Mouse (Mus musculus) MEL (cell line): Measurements from ENCODE around the gene Hspb11. TPM values are rescaled to one million over a fixed set of nuclear protein-coding genes. Genes with fewer than 3 reads are reported as not detected.

Source experiments
- DNase-seq: peaks from one replicate; pipeline ENCODE4 v3.0.0; 2011; ENCODE audit warnings: low read depth, low spot score
- H3K27ac ChIP-seq: 2 replicates; pipeline ENCODE4 v1.5.1; 2012; ENCODE audit warnings: low read depth, mild to moderate bottlenecking, control low read depth, low read length, moderate library complexity; ENCODE audit not compliant: control insufficient read depth
- H3K27me3 ChIP-seq, 2 experiments: fragments of 150-350 bp in 1 of 2; sonication (generic) in 1 of 2; 2 replicates each; pipeline ENCODE4 v1.6.1; 2012; ENCODE audit warnings: low read length in 2 of 2, mild to moderate bottlenecking in 2 of 2, improper control_type of control experiment in 1 of 2, moderate library complexity in 1 of 2; ENCODE audit not compliant: insufficient read depth in 2 of 2, control insufficient read depth in 1 of 2
- H3K36me3 ChIP-seq, 2 experiments: 2 replicates each; pipeline ENCODE4 v1.6.1; 2012 to 2014; ENCODE audit warnings: low read length in 2 of 2, improper control_type of control experiment in 1 of 2, inconsistent platforms in 1 of 2, mild to moderate bottlenecking in 1 of 2; ENCODE audit not compliant: insufficient read depth in 2 of 2, control insufficient read depth in 1 of 2
- H3K4me1 ChIP-seq, 2 experiments: fragments of 150-350 bp in 1 of 2; sonication (generic) in 1 of 2; 2 replicates each; pipeline ENCODE4 v1.6.1; 2012; ENCODE audit warnings: low read length in 2 of 2, improper control_type of control experiment in 1 of 2, mild to moderate bottlenecking in 1 of 2; ENCODE audit not compliant: insufficient read depth in 2 of 2, control insufficient read depth in 1 of 2
- H3K4me3 ChIP-seq, 2 experiments: fragments of 150-350 bp in 1 of 2; sonication (generic) in 1 of 2; 2 replicates each; pipeline ENCODE4 v1.5.1; 2012; ENCODE audit warnings: low read depth in 2 of 2, low read length in 2 of 2, mild to moderate bottlenecking in 2 of 2, moderate library complexity in 2 of 2, control low read depth in 1 of 2, improper control_type of control experiment in 1 of 2; ENCODE audit not compliant: control insufficient read depth in 1 of 2, insufficient read depth in 1 of 2
- H3K79me2 ChIP-seq: 2 replicates; pipeline ENCODE4 v1.6.1; 2012; ENCODE audit warnings: mild to moderate bottlenecking, low read length, moderate library complexity; ENCODE audit not compliant: control insufficient read depth, poor library complexity, insufficient read depth
- H3K9ac ChIP-seq: 2 replicates; pipeline ENCODE4 v1.6.1; 2012; ENCODE audit warnings: low read depth, mild to moderate bottlenecking, control low read depth, low read length, moderate library complexity; ENCODE audit not compliant: control insufficient read depth, poor library complexity, severe bottlenecking
- H3K9me3 ChIP-seq: fragments of 150-350 bp; sonication (generic); replicated peaks from 2 replicates; pipeline ENCODE4 v1.6.1; 2012; ENCODE audit warnings: mild to moderate bottlenecking, low read length, improper control_type of control experiment, moderate library complexity; ENCODE audit not compliant: insufficient read depth
- BHLHE40 ChIP-seq: IDR thresholded peaks from 2 replicates; pipeline ENCODE4 v1.6.1; 2012; ENCODE audit warnings: low read depth, mild to moderate bottlenecking, inconsistent platforms, low read length, improper control_type of control experiment, borderline replicate concordance
- CHD1 ChIP-seq: IDR thresholded peaks from 2 replicates; pipeline ENCODE4 v1.6.1; 2012; ENCODE audit warnings: low read depth, mild to moderate bottlenecking, inconsistent platforms, low read length, improper control_type of control experiment
- CHD2 ChIP-seq: IDR thresholded peaks from 2 replicates; pipeline ENCODE4 v1.6.1; 2011; ENCODE audit warnings: low read length, improper control_type of control experiment
- CTCF ChIP-seq, 3 experiments: IDR thresholded peaks in 2 of 3; conservative IDR thresholded peaks in 1 of 3; 2 replicates each; pipeline ENCODE4 v1.5.1; 2011 to 2012; ENCODE audit warnings: low read length in 3 of 3, low read depth in 2 of 3, mild to moderate bottlenecking in 2 of 3, improper control_type of control experiment in 1 of 3, inconsistent platforms in 1 of 3, mixed read lengths in 1 of 3, moderate library complexity in 1 of 3; ENCODE audit not compliant: control insufficient read depth in 1 of 3, insufficient read depth in 1 of 3, poor library complexity in 1 of 3, severe bottlenecking in 1 of 3
- E2F4 ChIP-seq: IDR thresholded peaks from 2 replicates; pipeline ENCODE4 v1.6.1; 2011; ENCODE audit warnings: low read depth, low read length, improper control_type of control experiment, borderline replicate concordance
- ELF1 ChIP-seq: IDR thresholded peaks from 2 replicates; pipeline ENCODE4 v1.6.1; 2014; ENCODE audit warnings: low read depth, mild to moderate bottlenecking, inconsistent platforms, low read length, improper control_type of control experiment, moderate library complexity
- ETS1 ChIP-seq: IDR thresholded peaks from 2 replicates; pipeline ENCODE4 v1.6.1; 2012; ENCODE audit warnings: low read depth, mild to moderate bottlenecking, inconsistent platforms, low read length, improper control_type of control experiment, moderate library complexity
- HCFC1 ChIP-seq: IDR thresholded peaks from 2 replicates; pipeline ENCODE4 v1.6.1; 2012; ENCODE audit warnings: low read depth, mild to moderate bottlenecking, inconsistent platforms, low read length, improper control_type of control experiment, moderate library complexity
- MAFK ChIP-seq: IDR thresholded peaks from 2 replicates; pipeline ENCODE4 v1.6.1; 2011; ENCODE audit warnings: low read depth, mild to moderate bottlenecking, low read length, improper control_type of control experiment, borderline replicate concordance
- MAX ChIP-seq: IDR thresholded peaks from 2 replicates; pipeline ENCODE4 v1.6.1; 2011; ENCODE audit warnings: low read length, improper control_type of control experiment
- MEF2A ChIP-seq: IDR thresholded peaks from 2 replicates; pipeline ENCODE4 v1.6.1; 2014; ENCODE audit warnings: low read depth, mild to moderate bottlenecking, inconsistent platforms, low read length, improper control_type of control experiment; ENCODE audit not compliant: poor library complexity, insufficient replicate concordance, severe bottlenecking; ENCODE audit errors: extremely low read depth
- MYB ChIP-seq: IDR thresholded peaks from 2 replicates; pipeline ENCODE4 v1.6.1; 2011; ENCODE audit warnings: mild to moderate bottlenecking, low read depth, low read length, improper control_type of control experiment
- MYC ChIP-seq: IDR thresholded peaks from 2 replicates; pipeline ENCODE4 v1.6.1; 2011; ENCODE audit warnings: low read depth, mild to moderate bottlenecking, low read length, improper control_type of control experiment, moderate library complexity
- NELFE ChIP-seq: IDR thresholded peaks from 2 replicates; pipeline ENCODE4 v1.6.1; 2011; ENCODE audit warnings: low read depth, low read length, improper control_type of control experiment
- POLR2A ChIP-seq, 2 experiments: IDR thresholded peaks; 2 replicates each; pipeline ENCODE4 v1.6.1; 2011 to 2012; ENCODE audit warnings: low read length in 2 of 2, mild to moderate bottlenecking in 2 of 2, control low read depth in 1 of 2, improper control_type of control experiment in 1 of 2, low read depth in 1 of 2, moderate library complexity in 1 of 2; ENCODE audit not compliant: control insufficient read depth in 1 of 2, insufficient read depth in 1 of 2, poor library complexity in 1 of 2
- POLR2AphosphoS2 ChIP-seq: IDR thresholded peaks from 2 replicates; pipeline ENCODE4 v1.6.1; 2011; ENCODE audit warnings: low read length, improper control_type of control experiment
- POLR2AphosphoS5 ChIP-seq: IDR thresholded peaks from 2 replicates; pipeline ENCODE4 v1.6.1; 2012; ENCODE audit warnings: low read depth, borderline replicate concordance, mild to moderate bottlenecking, inconsistent platforms, low read length, moderate library complexity, mixed read lengths
- RCOR1 ChIP-seq: IDR thresholded peaks from 2 replicates; pipeline ENCODE4 v1.6.1; 2012; ENCODE audit warnings: low read depth, mild to moderate bottlenecking, inconsistent platforms, low read length, improper control_type of control experiment
- SIN3A ChIP-seq: IDR thresholded peaks from 2 replicates; pipeline ENCODE4 v1.6.1; 2012; ENCODE audit warnings: low read length, improper control_type of control experiment, inconsistent platforms
- SMC3 ChIP-seq: IDR thresholded peaks from 2 replicates; pipeline ENCODE4 v1.6.1; 2011; ENCODE audit warnings: low read depth, low read length, improper control_type of control experiment
- TBP ChIP-seq: IDR thresholded peaks from 2 replicates; pipeline ENCODE4 v1.8.0; 2011; ENCODE audit warnings: low read depth, low read length, improper control_type of control experiment
- TCF12 ChIP-seq: IDR thresholded peaks from 2 replicates; pipeline ENCODE4 v1.6.1; 2014; ENCODE audit warnings: low read depth, mild to moderate bottlenecking, inconsistent platforms, low read length, improper control_type of control experiment, moderate library complexity
- USF2 ChIP-seq, 2 experiments: IDR thresholded peaks; 2 replicates each; pipeline ENCODE4 v1.6.1; 2011 to 2012; ENCODE audit warnings: improper control_type of control experiment in 2 of 2, low read length in 2 of 2, borderline replicate concordance in 1 of 2, inconsistent platforms in 1 of 2, low read depth in 1 of 2, mild to moderate bottlenecking in 1 of 2; ENCODE audit not compliant: insufficient read depth in 1 of 2
- ZKSCAN1 ChIP-seq: IDR thresholded peaks from 2 replicates; pipeline ENCODE4 v1.6.1; 2012; ENCODE audit warnings: low read depth, mild to moderate bottlenecking, inconsistent platforms, low read length, improper control_type of control experiment, moderate library complexity
- ZNF384 ChIP-seq: IDR thresholded peaks from 2 replicates; pipeline ENCODE4 v1.6.1; 2012; ENCODE audit warnings: low read depth, mild to moderate bottlenecking, inconsistent platforms, low read length, improper control_type of control experiment
- polyA plus RNA-seq, 2 experiments: library from polyadenylated mRNA; stranded (reverse) in 1 of 2; unstranded in 1 of 2; fragments of >175 nt in 1 of 2; fragments of >200 nt in 1 of 2; gene quantifications; 2 replicates each; pipeline versions ENCODE4 v1.2.1 to v1.2.4; 2012; ENCODE audit warnings: low replicate concordance in 2 of 2, low read depth in 1 of 2; ENCODE audit not compliant: insufficient read length in 2 of 2, insufficient read depth in 1 of 2, missing spikeins in 1 of 2
- total RNA-seq: library from RNA; depleted of rRNA; stranded (reverse); fragments of 300-350 nt; gene quantifications from 2 replicates; pipeline ENCODE4 v1.2.3, GENCODE M21; 2012

Hspb11 gene
- total and polyA plus RNA-seq, 3 experiments: 11.2 to 16.8 TPM; not detected in 1

- H3K79me2 ChIP-seq: no peaks in the 10 kb centered on the region
- peaks cover 0 to 3% of the 10 kb centered on the region in 2 experiments; a peak in 1 of 4 replicates for H3K4me1 ChIP-seq
- no peak overlapping the region for H3K9ac ChIP-seq
- peaks cover 0 to 2% of the 10 kb centered on the region in 2 experiments; a peak in 1 of 4 replicates for H3K36me3 ChIP-seq
- H3K27ac ChIP-seq: no peak overlapping the region
- no peaks in the 10 kb centered on the region for H3K9me3 ChIP-seq
- no peak for TF ChIP-seq MEF2A
- no peak for TF ChIP-seq ETS1
- TF ChIP-seq MAX: no peak
- TF ChIP-seq SMC3: no peak
- TF ChIP-seq CTCF (IDR thresholded peaks at IDR 0.05 in 2 of 3, conservative IDR thresholded peaks at IDR 0.05 in 1 of 3; ENCODE audit: control insufficient read depth in 1 of 3, insufficient read depth in 1 of 3, low read depth in 2 of 3, low read length in 3 of 3, poor library complexity in 1 of 3, severe bottlenecking in 1 of 3): no peak
- TF ChIP-seq POLR2AphosphoS2: no peak
- TF ChIP-seq TBP: no peak
- TF ChIP-seq CHD2: no peak
- no peak for TF ChIP-seq POLR2A (IDR thresholded peaks at IDR 0.05; ENCODE audit: control insufficient read depth in 1 of 2, insufficient read depth in 1 of 2, low read depth in 1 of 2, low read length in 2 of 2, poor library complexity in 1 of 2)
- TF ChIP-seq TCF12: no peak
- no peak for TF ChIP-seq CHD1
- no peak for TF ChIP-seq MYB
- TF ChIP-seq ZKSCAN1: no peak
- TF ChIP-seq MYC: no peak
- TF ChIP-seq HCFC1: no peak
- TF ChIP-seq MAFK: no peak
- no peak for TF ChIP-seq NELFE
- no peak for TF ChIP-seq BHLHE40
- TF ChIP-seq RCOR1: no peak
- H3K27me3 ChIP-seq: no peaks in the 10 kb centered on the region
- no peak for DNase-seq
- no peak overlapping the region for H3K4me3 ChIP-seq
Measured at GRCm38 (mm10) chr4:107318646-107319045, 65.3 kb downstream of the Hspb11 start.

- no peaks in the 10 kb centered on the region for H3K79me2 ChIP-seq
- TF ChIP-seq ELF1: no peak
- no peak for TF ChIP-seq USF2 (IDR thresholded peaks at IDR 0.05; ENCODE audit: borderline replicate concordance in 1 of 2, insufficient read depth in 1 of 2, low read depth in 1 of 2, low read length in 2 of 2)
- TF ChIP-seq POLR2AphosphoS5: no peak
- TF ChIP-seq TBP: no peak
- no peak for TF ChIP-seq E2F4
- TF ChIP-seq NELFE: no peak
- no peak for TF ChIP-seq ZNF384
- no peak for TF ChIP-seq SIN3A
- TF ChIP-seq, all 39 proteins: peak for 0
- no peaks in the 10 kb centered on the region for H3K27me3 ChIP-seq
- H3K4me3 ChIP-seq: no peak overlapping the region
- H3K27ac ChIP-seq: no peak overlapping the region
- no peaks in the 10 kb centered on the region; a peak in 1 of 4 replicates for H3K4me1 ChIP-seq
- no peak for DNase-seq
- H3K9me3 ChIP-seq: no peaks in the 10 kb centered on the region
- H3K36me3 ChIP-seq: peaks cover 0 to 2% of the 10 kb centered on the region in 2 experiments; a peak in 1 of 4 replicates
- H3K9ac ChIP-seq: no peak overlapping the region
Measured at GRCm38 (mm10) chr4:107321041-107321440, 67.6 kb downstream of the Hspb11 start.
